Mouse (Mus musculus) layer of hippocampus, postnatal 10 days (tissue): ENCODE data around the gene 9130409I23Rik. TPM values are rescaled to one million over a fixed set of nuclear protein-coding genes. Genes with fewer than 3 reads are reported as not detected.

ENCODE experiments used
- DNase-seq, 2 experiments: peaks; one replicate each; pipeline ENCODE4 v3.0.0; 2021; ENCODE audit warnings: low spot score in 2 of 2
- long read RNA-seq: library from polyadenylated mRNA; stranded (forward); transcript quantifications from one replicate; pipeline ENCODE4 v2.0.0, GENCODE M21; 2023
- total RNA-seq, 2 experiments: library from RNA; stranded (reverse); gene quantifications; 2 replicates each; pipeline ENCODE4 v1.2.3; 2021

The 9130409I23Rik gene
- not detected for total RNA-seq
- long read RNA-seq, result 0 reads

DNA sequence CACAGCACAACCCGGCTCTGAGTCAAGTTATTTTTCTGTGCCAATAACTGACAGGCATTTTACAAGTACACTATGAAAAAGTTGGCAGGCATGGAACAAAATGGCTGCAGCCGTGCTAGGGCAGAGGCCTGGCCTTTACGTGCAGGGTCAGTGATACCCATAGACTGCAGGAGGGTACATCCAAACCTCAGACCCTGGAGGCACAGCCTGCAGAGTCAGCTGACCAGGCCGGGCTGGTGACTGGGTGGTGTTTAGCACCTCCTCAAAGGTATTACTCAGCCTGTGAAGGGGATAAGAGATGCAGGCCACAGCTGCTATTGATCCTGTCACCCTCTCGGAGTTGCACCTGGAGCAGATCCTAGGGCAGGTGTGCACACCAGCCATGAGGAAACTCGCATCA, at the start of gene 9130409I23Rik:
Gene 9130409I23Rik, plus strand, starts transcription at position 301 of the 400 bp plus-strand sequence.
- DNase-seq, result no peak

DNA sequence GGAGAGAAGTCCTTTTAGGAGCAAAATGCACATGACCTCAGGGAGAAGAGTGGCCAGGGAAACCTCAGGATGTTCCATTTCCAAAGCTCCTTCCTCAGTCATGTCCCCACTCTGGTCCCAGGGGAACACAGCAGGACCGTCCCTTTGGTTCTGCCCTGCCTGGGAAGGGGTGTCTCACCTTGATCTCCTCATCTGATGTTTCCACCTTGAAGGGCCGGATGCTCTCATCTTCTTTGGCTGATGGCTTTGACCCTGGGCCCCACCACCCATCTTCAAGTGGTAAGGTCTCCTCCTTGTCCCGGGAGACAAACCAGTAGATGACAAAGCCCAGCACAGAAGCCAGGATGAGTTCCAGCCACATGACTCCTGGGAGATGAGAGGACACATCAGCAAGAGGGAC, 49.4 kb upstream of the 9130409I23Rik start:
- no peak for DNase-seq

DNA sequence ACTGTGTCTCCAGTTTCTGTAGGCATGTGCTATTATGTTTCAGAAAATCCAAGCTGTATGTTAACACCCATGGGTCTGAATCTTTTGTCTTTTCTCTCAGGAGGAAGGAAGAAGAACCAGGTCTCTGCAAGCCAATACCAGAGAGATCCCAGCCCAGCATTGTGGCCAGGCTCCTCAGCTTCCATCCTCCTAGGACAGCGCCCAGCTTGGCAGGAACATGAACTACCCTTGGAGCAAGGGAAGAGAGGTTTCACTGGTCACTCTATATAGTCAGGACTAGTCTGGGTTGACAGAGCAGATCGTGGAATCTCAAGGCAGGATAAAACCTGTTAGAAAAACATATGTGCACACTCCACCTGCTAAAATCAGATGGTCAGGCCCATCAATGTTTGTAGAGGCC, 47.2 kb upstream of the 9130409I23Rik start:
- no peak for DNase-seq

DNA sequence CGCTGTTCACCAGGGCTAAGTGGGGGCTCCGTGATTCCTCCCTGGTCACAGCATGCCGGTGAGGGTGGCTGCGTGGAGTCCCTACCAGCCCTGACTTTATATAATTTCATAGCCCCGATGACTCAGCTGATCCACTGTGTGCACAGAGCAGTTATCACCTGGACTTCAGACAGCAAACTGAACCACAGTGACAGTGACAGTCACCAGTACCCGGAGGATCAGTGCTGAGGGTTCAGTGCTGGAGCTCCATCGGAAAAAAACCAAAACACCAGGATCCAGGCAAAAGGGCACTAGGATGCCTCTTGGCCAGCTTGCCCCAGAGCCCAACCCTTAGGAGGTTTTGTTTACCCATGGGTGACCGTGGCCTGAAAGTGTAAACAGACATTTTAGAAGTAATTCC, 45.7 kb upstream of the 9130409I23Rik start:
- no peak for DNase-seq

DNA sequence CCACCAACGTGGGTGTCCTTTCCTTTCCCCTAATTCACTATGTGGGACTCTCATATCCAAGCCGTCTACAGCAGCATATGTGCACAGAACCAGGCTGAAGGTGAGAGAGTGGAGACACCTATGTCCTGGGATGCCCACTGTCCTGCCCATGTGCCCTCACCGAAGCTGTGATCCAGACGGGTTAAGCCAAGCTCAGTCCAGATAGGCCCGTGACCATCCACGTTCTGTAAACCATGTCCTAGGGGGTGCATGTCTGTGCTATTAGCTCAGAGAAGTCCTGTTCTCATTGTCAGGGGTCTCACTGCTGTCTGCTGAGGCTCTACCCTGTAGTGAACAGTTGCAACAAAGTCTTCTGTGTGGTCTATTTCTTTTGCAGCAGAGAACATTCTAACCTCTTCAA, 43.2 kb upstream of the 9130409I23Rik start:
- no peak for DNase-seq

DNA sequence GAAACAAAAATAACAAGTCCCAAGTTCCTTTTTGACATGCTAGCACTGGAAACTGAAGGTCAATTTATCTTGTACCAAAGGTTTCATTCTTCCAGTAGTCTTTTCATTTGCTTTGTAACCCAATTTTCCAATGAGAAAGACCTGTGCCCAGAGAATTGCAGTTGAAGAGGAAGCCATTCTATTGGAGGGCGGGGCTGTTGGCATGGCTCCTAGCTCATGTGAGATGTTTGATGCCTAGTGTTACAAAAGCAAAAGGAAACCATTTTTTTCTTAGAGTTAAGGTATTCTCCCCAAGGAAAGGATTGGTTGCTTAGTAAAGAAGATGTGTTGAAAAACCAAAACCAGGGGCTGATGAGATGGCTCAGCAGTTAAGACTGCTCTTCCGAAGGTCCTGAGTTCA, 42.8 kb upstream of the 9130409I23Rik start:
- DNase-seq, result no peak

DNA sequence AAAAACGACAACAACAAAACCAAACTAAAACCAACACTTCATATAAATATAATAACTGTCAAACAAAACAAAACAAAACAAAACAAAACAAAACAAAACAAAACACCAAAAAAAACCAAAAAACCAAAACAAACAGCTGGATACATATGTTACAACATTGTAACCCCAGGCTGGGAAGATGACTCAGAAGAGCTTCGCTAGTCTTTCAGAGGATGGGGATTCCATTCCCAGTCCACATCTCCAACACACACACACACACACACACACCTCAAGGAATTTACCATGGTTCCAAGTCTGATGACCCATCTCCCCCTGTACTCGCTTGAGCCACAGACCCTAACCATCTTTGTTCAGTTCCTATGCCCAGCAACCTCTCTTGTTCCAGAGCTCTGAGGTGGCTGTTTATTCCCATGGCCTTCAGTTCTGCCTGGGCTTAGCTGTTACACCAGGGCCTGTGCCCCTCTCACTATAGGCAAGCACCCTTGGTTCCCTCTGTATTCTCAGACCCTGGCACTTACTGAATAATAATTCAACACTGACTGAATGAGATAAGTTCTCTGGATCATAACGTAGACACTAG, 41.9 kb upstream of the 9130409I23Rik start:
- DNase-seq, result no peak

DNA sequence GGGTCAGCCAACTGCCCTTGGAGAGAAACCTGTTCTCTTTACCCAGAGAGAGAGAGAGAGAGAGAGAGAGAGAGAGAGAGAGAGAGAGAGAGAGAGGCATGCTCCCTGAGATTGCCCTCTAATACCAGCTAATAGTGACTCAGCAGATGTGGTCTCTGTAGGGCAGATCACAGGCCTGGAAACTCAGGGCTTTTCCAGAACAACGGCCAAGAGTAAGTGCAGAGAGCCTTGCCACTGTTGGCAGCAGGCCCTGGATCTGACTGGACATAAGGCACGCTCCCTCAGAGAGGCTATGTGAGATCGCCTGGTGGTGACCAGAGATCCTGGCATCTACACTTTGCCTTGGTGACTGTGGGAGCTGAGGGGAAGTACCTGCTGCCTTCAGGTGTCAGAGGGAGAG, 41.3 kb upstream of the 9130409I23Rik start:
- DNase-seq, result no peak

DNA sequence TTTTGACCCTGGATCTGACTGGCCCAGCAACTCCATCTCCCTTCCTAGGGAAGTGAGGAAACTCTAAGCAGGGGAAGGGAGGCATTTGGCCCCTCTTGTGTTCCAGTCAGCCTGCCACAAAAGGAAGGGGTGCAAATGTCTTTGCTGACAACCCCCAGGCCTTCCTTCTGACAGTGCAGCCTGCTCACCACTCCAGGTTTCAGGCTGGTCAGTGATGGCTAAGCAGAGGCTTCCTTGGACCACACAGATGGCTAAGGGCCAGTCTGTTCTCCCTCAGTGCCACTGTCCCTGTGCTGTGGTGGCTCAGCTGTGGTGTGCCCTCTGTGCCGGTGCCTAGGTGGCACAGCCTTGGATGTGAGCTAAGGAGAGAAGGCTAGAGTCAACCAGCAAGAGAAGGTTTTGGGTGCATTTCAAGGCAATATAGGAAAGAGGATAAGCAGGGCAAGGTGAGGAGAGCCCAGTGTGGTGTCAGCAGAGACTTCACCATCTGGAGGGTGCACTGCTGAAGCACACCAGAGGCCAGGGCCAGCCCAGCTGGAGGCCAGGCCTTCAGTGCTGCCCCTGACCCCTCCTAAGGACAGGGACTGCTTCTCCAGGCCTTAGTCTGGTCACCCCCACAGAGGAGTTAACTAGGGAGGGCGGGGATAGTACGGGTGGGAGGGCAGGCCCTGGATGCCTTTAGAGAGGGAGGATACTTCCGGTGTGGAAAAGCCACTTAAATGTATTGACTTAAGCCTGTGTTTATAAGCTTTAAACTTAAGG, 40.7 kb upstream of the 9130409I23Rik start:
- no peak for DNase-seq

DNA sequence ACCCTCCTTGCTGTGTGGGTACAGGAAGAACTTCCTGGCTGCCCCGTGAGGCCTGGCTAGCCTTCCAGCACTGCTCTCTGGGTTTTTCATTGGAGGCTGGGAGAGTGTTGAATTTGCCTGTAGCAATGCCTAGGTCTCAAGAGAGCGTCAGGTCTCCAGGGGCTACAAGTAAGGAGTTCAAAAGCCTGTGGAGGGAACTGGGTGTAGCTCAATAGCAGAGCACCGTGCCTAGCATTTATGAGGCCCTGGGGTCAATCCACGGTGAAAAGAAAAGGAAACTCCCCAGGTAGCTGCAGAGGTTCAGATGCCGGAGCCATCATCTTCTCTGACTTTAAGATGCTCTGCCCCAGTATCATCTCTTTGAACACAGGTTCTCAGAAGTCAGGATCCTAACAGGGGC, 39.4 kb upstream of the 9130409I23Rik start:
- no peak for DNase-seq

DNA sequence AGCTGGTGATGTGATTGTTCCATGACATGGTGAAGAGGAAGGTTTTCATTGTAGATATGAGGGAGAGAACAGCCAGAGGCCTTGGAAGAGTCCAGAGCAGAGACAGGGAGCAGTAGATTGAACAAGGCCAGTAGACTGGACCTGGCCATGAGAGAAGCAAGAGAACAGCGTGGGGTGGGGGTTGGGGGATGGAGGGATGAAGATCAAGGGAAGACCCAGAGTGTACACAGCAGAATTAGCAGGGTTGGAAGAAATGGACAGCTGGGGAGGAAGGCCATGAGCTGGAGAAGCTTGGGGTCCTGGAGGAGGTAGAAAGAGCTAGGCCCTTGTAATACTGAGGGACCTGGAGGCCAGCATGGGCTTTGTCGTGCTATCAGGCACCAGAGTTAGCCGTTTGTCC, 38.6 kb upstream of the 9130409I23Rik start:
- no peak for DNase-seq

DNA sequence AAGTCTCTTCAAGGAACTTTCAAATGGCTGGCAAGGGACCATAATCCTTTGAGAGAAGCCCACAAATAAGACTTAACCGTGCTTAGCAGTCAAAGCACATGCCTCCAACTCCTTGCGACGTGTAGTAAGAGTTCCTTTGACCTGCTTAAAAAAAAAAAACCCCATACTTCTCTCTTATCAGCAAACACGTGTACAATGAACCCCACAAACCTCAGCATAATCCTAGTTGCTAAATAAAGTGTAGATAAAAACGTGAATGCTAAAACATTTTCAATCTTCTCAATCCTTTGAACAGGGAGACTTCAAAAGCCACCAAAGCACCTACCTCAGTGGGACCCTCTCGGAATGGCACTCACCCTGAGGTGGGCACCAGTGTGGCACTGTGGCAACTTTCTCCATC, 37.6 kb upstream of the 9130409I23Rik start:
- DNase-seq, result no peak

DNA sequence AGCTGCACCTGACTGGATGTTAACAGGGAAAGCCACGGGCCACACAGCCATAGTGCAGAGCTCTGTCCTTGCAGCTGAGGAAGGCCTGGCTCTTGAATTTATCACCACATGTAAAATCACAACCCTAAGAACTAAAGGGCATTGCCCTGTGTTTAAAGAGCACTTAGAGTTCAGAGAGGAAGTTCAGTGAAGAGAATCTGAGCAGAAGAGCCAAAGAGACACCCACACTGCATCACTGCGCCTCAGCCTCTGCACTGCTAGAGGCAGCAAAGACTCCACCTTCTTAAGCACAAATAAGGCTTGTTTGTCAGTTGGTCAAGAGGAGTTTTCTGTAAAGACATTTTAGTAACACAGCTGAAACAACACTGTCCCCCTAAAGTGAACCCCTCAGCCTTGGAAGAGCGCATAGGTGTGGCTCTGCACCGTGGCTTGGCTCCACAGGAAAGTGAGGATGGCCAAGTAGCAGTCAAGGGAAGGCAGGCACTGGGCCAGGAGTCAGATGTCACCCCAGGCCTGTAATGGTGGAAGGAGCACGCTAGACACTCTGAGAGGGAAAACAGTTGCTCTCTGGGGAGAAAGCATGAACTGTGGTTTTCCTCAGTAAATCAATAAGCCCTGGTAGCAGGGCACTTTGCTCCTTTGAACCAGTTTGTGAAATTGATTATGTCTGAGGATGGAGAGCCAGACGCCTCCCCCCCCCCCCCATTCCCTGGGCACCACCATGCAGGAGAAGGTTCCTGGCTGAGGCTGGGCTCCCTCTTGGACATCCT, 36.1 kb upstream of the 9130409I23Rik start:
- peak in 1 of 2 experiments; percentile 34 for DNase-seq

DNA sequence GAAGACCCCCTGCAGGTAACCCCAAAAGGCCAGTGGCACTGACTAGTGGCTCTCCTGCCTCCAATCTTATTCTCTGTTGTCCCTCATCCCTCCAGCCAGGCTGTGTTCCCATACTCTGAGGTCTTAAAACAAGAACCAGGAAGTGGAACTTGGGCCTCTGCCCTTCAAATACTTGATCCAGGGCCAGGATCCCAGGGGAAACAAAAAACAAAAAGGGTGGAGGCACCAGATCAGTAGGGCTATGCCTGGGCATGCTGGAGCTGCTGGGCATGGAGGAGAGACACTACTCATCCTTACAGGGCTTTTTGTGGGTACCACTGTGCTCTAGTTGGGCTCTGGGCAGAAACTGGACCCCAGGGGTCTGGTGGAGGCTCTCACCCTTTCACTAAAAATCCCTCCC, 35.5 kb upstream of the 9130409I23Rik start:
- peak; percentile 46 for DNase-seq

DNA sequence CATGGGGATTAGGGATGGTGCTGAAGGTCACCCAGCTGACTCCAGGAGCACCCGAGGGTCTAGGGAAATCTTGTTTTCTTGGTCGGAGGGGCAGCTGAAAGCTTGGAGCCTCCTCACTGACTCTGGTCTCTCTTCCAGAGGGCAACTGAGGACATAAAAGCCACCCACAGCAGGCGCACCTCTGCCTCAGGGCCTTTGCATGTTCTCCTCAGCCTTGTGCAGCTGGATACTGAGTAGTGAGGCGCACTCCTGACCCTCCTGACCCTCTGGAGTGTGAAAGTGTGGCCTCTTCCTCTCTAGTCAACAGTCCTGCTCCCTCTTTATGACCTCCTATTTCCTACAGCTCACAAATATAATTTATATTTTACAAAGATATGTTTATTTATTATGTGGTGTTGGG, 35.0 kb upstream of the 9130409I23Rik start:
- no peak for DNase-seq

DNA sequence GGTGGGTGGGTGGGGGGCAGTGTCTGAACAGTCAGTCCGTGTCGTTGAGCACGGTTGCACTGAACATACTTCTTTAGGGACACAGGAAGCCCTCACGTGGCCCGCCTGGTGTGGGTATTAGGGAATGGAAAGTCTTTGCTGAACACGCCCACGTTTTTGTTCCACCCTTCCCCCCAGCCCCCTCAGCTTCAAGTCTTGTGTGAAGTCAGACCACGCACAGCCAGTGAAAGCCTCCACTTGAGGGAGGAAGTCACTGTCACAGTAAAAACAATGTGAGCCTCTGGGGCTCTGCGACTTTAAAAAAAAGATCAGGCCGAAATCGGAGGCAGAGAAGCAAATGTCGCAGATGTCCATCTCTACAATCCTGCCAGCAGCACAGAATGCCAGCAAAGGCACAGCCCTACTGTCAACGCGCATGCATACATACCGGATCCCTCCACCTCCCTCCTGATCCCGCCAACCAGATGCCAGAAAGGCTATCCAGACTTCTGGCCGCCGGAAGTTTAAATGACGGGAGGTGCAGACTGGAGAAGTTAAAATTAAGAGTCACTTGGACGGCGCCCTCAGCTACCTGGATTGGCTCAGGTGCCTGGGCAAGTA, 34.4 kb upstream of the 9130409I23Rik start:
- peak; percentile 46 to 56 for DNase-seq

DNA sequence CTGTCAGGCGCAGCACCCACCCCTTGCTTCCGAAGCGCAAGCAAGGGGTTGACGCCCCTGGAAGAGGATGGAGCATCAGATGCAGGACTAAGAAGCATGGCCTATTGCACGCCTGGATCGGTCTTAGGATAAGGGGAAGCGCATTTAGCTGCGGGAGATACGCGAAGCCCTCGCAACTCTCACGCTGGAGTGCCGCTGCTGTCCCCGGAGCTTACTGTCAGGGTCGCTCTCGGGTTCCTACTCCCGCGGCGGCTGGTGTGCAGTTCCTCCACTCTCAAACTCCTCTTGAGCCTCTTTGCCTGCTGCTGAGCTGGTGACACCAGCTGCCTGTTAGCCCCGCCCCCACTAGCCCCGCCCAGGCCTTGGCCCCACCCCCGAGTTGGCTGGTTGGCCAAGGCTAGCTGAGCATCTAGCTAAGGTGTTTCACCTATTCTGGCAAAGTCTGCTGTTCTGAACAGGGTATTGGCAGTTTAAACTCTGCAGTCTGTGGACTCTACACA, 33.8 kb upstream of the 9130409I23Rik start:
- peak; percentile 53 to 72 for DNase-seq

DNA sequence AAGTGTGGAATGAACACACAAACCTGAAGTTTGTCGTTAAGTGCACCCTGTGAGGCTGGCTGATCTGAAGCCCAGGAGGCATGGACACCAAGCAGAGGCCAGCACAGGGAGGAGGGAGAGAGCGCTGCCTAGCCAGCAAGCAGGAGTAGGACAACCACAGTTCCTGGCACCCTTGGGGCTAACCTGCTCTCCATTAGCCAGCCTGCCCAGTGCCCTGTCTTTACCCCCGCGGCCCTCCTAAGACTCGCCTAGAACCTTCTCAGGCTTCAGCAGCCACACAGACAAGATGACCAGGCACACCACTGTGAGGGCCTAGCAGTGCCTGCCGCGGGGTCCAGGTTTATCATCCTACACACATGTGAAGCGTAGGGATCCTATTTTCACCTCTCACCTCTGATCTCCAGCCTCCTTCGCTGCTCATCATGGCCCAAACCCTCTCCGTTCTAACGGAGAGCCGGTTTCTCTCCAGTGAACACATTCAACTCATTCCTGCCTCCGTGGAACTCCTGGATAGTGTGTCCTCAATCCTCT, 33.1 kb upstream of the 9130409I23Rik start:
- no peak for DNase-seq

DNA sequence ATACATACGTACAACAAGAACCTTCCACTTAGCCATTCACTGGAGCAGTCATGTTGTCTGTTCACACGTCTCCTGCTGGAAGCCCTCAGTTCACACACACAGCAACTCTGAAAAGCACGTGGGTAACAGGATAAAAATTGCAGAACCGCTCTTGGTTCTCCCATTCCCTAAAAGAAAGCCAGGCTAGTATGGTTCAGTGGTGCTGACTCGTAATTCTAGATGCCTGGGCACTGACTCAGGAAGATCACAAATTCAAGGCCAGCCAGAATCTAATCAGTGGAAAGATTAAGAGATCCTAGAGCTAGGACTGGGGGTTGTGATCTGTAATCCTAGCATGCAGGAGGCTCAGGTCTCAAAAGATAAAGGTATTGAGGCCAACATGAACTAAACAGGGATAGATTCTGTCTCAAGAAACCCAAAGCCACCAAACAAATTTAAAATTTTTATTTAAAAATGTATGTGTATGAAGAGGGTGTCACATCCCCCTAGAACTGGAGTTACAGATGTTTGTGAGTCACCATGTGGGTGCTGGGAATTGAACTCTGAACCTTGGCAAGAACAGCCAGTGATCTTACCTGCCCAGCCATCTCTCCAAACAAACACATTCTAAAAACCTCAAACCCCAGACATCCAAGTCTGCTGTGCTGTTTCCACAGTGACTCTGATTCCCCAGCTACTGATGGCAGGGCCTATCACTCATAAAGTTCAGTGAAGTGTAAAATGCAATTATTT, 30.1 kb upstream of the 9130409I23Rik start, which contains the start of gene Ephx1:
Gene Ephx1, minus strand, starts transcription at position 149 of the 732 bp plus-strand sequence.
- DNase-seq, result no peak

DNA sequence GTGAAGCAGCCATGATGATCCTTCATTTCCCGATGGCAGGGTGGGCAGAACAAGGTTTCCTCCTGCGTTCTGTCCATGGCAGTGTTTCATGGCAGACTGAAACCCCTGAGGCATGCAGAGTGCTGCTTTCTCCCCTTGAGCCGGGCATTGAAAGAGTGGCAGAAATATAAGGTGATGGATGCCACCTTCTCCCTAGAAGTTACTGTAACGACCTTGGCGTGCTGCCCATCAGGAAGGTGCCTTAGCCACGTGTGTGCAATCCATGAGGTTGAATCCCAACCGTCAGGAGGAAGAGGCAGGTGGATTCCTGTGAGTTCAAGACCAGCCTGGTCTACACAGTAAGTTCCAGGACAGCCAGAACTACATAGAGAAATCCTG, 29.6 kb upstream of the 9130409I23Rik start:
- no peak for DNase-seq

DNA sequence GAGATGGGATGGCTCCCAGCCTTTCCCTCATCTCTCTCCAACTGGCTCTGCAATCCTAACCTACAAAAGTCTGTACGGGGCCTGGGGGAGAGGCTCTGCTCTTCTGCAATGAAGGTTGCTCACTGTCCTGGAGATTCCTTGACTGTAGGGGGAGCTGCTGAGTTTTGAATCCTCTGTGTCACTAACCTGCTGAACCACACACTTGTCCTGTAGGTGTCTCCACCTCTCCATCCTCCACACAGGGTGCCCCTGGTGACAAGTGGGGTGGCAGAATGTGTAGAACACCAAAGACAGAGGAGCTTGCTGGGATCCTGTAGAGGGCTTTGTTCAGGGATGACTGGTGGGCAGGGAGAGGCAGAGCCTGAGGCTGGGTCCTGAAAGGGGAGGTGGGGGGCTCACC, 28.8 kb upstream of the 9130409I23Rik start:
- DNase-seq, result peak; percentile 39 to 57
